Mouse (Mus musculus) intestine, embryonic 16.5 days (tissue): ENCODE measurements around the gene Zfp341. TPM values are rescaled to one million over a fixed set of nuclear protein-coding genes. Genes with fewer than 3 reads are reported as not detected.

Experiments used
- ATAC-seq: fragments of 200-750 bp; cut with Nextera tagmentation; 2 replicates; pipeline ENCODE4 v1.8.0; 2017; ENCODE audit warnings: moderate TSS enrichment, moderate library complexity
- H3K27ac ChIP-seq: fragments of 300-500 bp; sonication (generic); 2 replicates; pipeline ENCODE4 v1.5.1; 2014; ENCODE audit warnings: mild to moderate bottlenecking, low read length
- H3K27me3 ChIP-seq: fragments of 300-500 bp; sonication (generic); replicated peaks from 2 replicates; pipeline ENCODE4 v1.6.1; 2014; ENCODE audit warnings: low read length, control low read depth, mixed read lengths; ENCODE audit not compliant: control insufficient read depth, insufficient read depth
- H3K36me3 ChIP-seq: fragments of 300-500 bp; sonication (generic); 2 replicates; pipeline ENCODE4 v1.6.1; 2014; ENCODE audit warnings: low read length, control low read depth; ENCODE audit not compliant: control insufficient read depth, insufficient read depth
- H3K4me1 ChIP-seq: fragments of 300-500 bp; sonication (generic); 2 replicates; pipeline ENCODE4 v1.6.1; 2014; ENCODE audit warnings: low read length, control low read depth, mixed read lengths; ENCODE audit not compliant: control insufficient read depth, insufficient read depth
- H3K4me2 ChIP-seq: fragments of 300-500 bp; sonication (generic); 2 replicates; pipeline ENCODE4 v1.6.1; 2014; ENCODE audit warnings: low read depth, low read length, control low read depth
- H3K4me3 ChIP-seq: fragments of 300-500 bp; sonication (generic); 2 replicates; pipeline ENCODE4 v1.5.1; 2014; ENCODE audit warnings: mild to moderate bottlenecking, low read length
- H3K9ac ChIP-seq: fragments of 300-500 bp; sonication (generic); 2 replicates; pipeline ENCODE4 v1.6.1; 2014; ENCODE audit warnings: low read depth, low read length
- H3K9me3 ChIP-seq: fragments of 300-500 bp; sonication (generic); 2 replicates; pipeline ENCODE4 v1.6.1; 2016; ENCODE audit warnings: low read length, control low read depth; ENCODE audit not compliant: control insufficient read depth
- WGBS: fragments of 180-500 bp; shearing (Covaris S2); extraction: QIAGEN DNeasy Blood & Tissue Kit; methylation state at CpG from one replicate; pipeline ENCODE4 v1.1.7; 2014; 5-methylcytosine and 5-hydroxymethylcytosine counted together
- polyA plus RNA-seq: library from polyadenylated mRNA; unstranded; fragments of >200 nt; fragmentation: Nextera tagmentation; extraction: Ambion mirVana; gene quantifications from 2 replicates; pipeline ENCODE4 v1.2.1, GENCODE M21; 2015

The Zfp341 gene
- polyA plus RNA-seq, 1 experiment from 2014 or later, result 0.55 TPM

DNA sequence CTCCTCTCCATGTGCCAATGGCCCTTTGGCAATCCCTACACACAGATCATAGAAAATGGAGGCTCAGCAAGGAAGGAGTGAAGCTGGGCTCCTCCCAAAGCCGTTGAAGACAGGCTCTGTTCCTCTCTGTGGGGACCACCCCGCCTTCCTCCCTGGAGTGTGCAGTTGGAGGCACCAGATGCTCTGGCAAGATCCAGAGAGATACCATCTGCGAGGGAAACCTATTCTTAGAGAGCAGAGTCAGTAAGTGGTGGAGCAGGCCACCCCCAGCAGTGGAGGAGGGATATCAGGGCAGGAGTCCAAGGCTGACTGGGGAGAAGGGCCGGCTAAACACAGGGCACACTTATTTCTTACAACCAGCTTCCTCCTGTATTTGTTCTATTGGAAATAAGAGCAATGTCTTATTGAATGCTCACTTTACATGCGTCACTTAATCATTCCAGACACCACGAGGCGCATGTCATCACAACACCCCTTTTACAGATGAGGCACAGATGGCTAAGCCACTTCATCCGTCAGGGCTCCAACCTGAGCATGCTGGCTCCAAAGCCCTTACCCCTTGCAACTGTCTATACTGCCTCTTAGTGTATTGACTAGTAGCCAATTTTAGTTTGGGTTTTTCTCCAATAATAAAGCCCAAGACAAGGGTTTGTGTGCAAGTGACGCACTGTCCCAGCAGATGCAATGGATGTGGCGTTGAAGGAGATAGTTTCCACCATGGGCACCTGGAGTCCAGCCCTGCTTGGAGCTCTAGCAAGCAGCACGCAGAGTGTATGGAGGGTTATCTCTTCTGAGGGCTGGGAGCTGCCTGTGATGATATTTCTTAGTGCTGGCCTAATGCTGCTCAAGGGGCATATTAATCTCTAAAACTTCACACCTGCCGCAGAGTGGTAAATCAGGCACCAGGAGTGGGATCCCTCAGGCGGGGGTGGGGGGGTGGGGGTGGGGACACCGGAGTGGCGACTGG, 28.9 kb upstream of the Zfp341 start:
- H3K27me3 ChIP-seq, result no peaks in the 10 kb centered on the region
- ATAC-seq, result peak; percentile 70
- 58% methylated on average over 15 of the region's 15 CpGs for WGBS

DNA sequence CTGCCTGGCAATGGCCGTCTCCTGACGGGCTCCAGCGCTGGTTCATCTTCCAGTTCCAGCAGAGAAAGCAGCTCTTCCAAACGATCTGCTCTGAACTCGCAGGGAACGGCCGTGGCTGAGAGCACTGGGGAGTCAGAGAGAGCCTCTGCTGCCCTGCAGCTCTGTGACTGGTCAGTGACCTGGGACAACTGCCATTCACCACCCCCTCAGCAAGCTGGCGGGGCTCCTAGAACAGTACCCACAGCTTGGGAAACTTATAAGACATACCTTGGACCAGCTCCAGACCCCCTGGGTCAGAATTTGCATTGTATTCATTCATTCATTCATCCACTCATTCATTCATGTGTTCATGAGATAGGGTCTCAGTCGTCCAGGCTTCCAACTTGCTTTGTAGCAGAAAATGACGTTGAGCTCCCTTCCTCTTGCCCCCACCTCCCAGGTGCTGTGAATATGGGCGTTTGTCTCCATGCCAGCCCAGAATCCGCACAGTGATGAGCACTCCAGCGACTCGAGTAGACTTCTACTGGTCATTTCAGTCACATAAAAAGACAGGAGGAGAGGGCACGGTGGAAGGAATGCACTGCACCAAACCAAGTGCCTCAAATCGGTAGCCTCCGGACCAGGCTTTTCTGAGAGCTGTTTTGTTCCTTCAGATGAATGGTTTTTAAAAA, 28.0 kb upstream of the Zfp341 start:
- Histone ChIP-seq H3K27ac (no peak overlapping the region), H3K4me2 (no peak overlapping the region), H3K4me3 (no peak overlapping the region), H3K9me3 (no peaks in the 10 kb centered on the region), H3K9ac (no peak overlapping the region), H3K27me3 (no peaks in the 10 kb centered on the region), H3K36me3 (no peaks in the 10 kb centered on the region), H3K4me1 (0 out of 2 replicates have a peak, but pooled peaks cover 3% of the 10 kb centered on the region)
- 69% methylated on average over 17 of the region's 17 CpGs for WGBS
- no peak for ATAC-seq

More for the DNA sequence above, 28.9 kb upstream of the Zfp341 start:
- H3K4me1 ChIP-seq, result 0 out of 2 replicates have a peak, but pooled peaks cover 3% of the 10 kb centered on the region
- no peak overlapping the region for H3K27ac ChIP-seq
- no peaks in the 10 kb centered on the region for H3K36me3 ChIP-seq
- no peak overlapping the region for H3K9ac ChIP-seq
- H3K9me3 ChIP-seq, result no peaks in the 10 kb centered on the region
- no peak overlapping the region for H3K4me2 ChIP-seq
- H3K4me3 ChIP-seq, result no peak overlapping the region

DNA sequence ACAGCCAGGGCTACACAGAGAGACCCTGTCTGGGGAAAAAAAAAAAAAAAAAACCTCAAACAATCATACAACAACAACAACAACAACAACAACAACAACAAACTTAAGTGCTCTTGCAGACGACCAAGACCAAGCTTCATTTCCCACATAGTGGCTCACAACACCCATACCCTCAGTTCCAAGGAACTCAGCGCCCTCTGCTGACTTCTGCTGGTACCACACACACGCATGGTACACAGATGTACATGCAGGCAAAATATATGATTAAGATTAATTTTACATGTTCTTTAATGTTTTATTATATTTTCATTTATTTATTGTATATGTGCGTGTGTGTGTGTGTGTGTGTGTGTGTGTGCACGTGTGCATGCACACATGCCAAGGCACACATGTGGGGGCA, 26.7 kb upstream of the Zfp341 start:
- Histone ChIP-seq H3K9me3 (no peaks in the 10 kb centered on the region), H3K27ac (no peak overlapping the region), H3K9ac (no peak overlapping the region), H3K27me3 (no peaks in the 10 kb centered on the region), H3K36me3 (no peaks in the 10 kb centered on the region), H3K4me1 (no peaks in the 10 kb centered on the region), H3K4me2 (no peak overlapping the region), H3K4me3 (no peak overlapping the region)
- ATAC-seq, result no peak
- 78% methylated on average over 5 of the region's 5 CpGs for WGBS

DNA sequence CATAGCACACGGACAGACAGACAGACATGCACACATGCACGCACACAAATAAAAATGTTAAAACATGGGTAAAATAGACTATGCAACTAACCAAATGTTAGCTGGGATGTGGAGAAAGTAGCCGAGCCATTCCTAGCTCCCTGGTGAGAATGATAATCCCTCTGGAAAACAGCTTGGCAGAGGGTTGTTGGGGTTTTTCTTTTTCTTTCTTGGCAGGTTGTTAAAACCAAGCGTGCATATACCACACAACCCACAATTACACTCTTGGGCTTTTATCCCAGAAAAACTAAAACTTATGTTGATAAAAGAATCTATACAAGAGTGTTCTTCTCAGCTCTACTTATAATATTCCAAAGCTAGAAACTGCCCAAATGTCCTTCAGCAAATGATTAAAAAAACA, 24.0 kb upstream of the Zfp341 start:
- WGBS, result 86% methylated on average over 4 of the region's 4 CpGs
- Histone ChIP-seq H3K27me3 (no peaks in the 10 kb centered on the region), H3K27ac (no peak overlapping the region), H3K9ac (no peak overlapping the region), H3K9me3 (no peaks in the 10 kb centered on the region), H3K36me3 (no peaks in the 10 kb centered on the region), H3K4me2 (no peak overlapping the region), H3K4me1 (no peaks in the 10 kb centered on the region), H3K4me3 (no peak overlapping the region)
- ATAC-seq, result no peak

DNA sequence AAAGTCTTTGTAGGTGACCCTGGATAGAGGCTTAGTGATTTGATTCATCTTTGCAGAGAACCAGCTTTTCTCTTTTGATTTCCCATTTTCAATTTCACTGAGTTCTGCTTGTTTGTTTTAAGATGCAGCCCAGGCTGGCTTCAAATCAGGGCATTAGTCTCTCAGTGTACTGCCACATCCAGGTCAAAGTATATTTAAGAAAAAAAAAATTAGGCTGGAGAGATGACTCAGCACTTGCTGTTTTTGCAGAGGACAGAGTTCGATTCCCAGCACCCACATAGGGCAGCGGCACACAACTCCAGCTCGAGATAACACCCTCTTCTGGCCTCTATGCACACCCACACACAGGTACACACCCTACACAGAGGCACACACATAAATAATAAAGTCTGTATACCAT, 21.9 kb upstream of the Zfp341 start:
- Histone ChIP-seq H3K27ac (no peak overlapping the region), H3K9ac (no peak overlapping the region), H3K4me3 (no peak overlapping the region), H3K36me3 (no peaks in the 10 kb centered on the region), H3K4me1 (no peaks in the 10 kb centered on the region), H3K27me3 (no peaks in the 10 kb centered on the region), H3K4me2 (no peak overlapping the region), H3K9me3 (no peaks in the 10 kb centered on the region)
- ATAC-seq, result no peak
- 75% methylated on average over 3 of the region's 3 CpGs for whole genome bisulfite sequencing

DNA sequence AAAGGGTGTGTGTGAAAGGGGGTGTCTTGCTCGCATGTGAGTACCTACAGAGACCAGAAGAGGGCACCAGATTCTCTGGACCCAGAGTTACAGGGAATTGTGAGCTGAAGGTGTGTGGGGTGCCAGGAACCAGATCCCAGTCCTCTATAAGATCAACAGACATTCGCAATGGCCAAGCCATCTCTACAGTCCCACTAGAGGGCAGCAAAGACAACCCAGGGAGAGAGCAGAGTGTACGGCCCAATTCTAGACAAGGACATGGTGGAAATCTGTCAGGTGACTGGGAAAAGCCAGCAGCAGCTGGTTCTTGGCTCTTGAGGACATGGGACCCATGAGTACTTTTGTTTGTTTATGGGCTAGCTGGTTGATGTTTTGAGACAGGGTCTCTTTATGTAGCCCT, 20.1 kb upstream of the Zfp341 start:
- no peak for ATAC-seq
- no peak overlapping the region for H3K4me2 ChIP-seq
- H3K9me3 ChIP-seq, result no peaks in the 10 kb centered on the region
- H3K4me1 ChIP-seq, result no peaks in the 10 kb centered on the region
- WGBS, result 71% methylated on average over 3 of the region's 3 CpGs
- no peak overlapping the region for H3K27ac ChIP-seq
- no peak overlapping the region for H3K9ac ChIP-seq
- H3K36me3 ChIP-seq, result no peaks in the 10 kb centered on the region
- H3K4me3 ChIP-seq, result no peak overlapping the region
- no peaks in the 10 kb centered on the region for H3K27me3 ChIP-seq

DNA sequence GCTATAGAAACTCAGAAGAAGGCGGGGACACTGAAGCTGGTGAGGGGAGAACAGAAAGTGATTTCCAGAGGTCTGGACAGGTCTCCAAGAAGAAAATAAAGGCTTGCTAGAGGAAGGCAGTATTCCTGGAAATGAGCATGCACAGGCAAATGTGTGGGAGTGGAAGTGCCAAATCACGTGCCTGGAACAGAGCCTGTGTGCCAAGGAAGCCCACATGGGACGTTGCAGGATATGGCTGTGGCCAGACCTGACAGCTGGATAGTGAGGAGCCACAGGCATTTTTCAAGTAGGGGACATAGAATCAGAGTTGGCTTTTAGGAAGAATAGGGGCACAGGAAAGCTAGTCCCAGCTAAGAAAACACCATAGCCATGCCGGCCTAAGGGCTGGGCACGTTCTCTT, 17.3 kb upstream of the Zfp341 start:
- no peaks in the 10 kb centered on the region for H3K4me1 ChIP-seq
- H3K9me3 ChIP-seq, result no peaks in the 10 kb centered on the region
- H3K4me3 ChIP-seq, result no peak overlapping the region
- H3K27ac ChIP-seq, result no peak overlapping the region
- no peak overlapping the region for H3K4me2 ChIP-seq
- ATAC-seq, result no peak
- 88% methylated on average over 5 of the region's 5 CpGs for WGBS
- H3K36me3 ChIP-seq, result no peaks in the 10 kb centered on the region
- H3K9ac ChIP-seq, result no peak overlapping the region
- no peaks in the 10 kb centered on the region for H3K27me3 ChIP-seq

DNA sequence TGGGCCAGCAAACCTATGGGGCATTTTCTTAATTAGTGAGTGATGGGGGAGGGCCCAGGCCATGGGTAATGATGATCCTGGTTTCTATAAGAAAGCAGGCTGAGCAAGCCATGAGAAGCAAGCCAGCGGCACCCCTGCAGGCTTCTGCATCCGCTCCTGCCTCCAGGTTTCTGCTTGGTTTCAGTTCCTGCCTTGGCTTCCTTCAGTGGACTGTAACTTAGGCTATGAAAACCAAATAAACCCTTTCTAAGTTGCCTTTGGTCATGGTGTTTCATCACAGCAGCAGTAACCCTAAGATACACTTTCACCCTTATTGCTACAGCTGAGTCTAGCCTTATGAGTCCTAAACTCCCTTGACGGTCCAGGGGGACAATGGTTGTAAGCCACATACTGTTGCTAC, 15.7 kb upstream of the Zfp341 start:
- Histone ChIP-seq H3K9ac (no peak overlapping the region), H3K4me3 (no peak overlapping the region), H3K27ac (no peak overlapping the region), H3K36me3 (no peaks in the 10 kb centered on the region), H3K9me3 (no peaks in the 10 kb centered on the region), H3K27me3 (no peaks in the 10 kb centered on the region), H3K4me1 (no peaks in the 10 kb centered on the region), H3K4me2 (no peak overlapping the region)
- WGBS, result 88% methylated on average over 3 of the region's 3 CpGs
- no peak for ATAC-seq

DNA sequence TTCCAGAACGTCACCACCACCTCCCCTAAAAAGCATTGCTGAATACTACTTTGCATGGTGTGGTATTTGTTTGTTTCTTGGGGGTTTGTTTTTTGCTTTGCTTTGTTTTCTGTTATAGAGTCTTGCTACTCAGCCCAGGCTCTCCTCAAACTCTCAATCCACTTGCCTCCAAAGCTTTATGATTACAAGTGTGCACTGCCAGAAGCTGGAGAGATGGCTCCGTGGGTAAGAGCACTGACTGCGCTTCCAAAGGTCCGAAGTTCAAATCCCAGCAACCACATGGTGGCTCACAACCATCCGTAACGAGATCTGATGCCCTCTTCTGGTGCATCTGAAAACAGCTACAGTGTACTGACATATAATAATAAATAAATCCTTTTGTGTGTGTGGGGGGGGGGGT, 12.5 kb upstream of the Zfp341 start:
- Histone ChIP-seq H3K9me3 (no peaks in the 10 kb centered on the region), H3K4me2 (no peak overlapping the region), H3K9ac (no peak overlapping the region), H3K27ac (no peak overlapping the region), H3K27me3 (no peaks in the 10 kb centered on the region), H3K36me3 (no peaks in the 10 kb centered on the region), H3K4me1 (peaks cover 3% of the 10 kb centered on the region; the same call in 1 of the 2 replicates), H3K4me3 (no peak overlapping the region)
- no peak for ATAC-seq
- 68% methylated on average over 6 of the region's 6 CpGs for WGBS
